Mouse (Mus musculus): ENCODE data around the gene 5730522E02Rik. TPM values are rescaled to one million over a fixed set of nuclear protein-coding genes. Genes with fewer than 3 reads are reported as not detected.

5730522E02Rik gene
- polyA plus RNA-seq, 1 experiment from 2014 or later = 0.09 TPM

- Histone ChIP-seq H3K4me2 (ENCODE audit: low read depth, low read length) (no peak overlapping the region), H3K36me3 (ENCODE audit: control insufficient read depth, insufficient read depth) (no peaks in the 10 kb centered on the region), H3K27ac (ENCODE audit: low read length) (no peak overlapping the region), H3K9me3 (replicated peaks; ENCODE audit: control insufficient read depth, low read length) (no peaks in the 10 kb centered on the region), H3K4me3 (ENCODE audit: low read depth, low read length) (no peak overlapping the region), H3K4me1 (ENCODE audit: control insufficient read depth, low read depth, low read length) (no peaks in the 10 kb centered on the region), H3K9ac (ENCODE audit: low read depth, low read length) (no peak overlapping the region), H3K27me3 (ENCODE audit: control insufficient read depth, insufficient read depth, low read depth, low read length) (no peaks in the 10 kb centered on the region)
- no peak for ATAC-seq (ENCODE audit: low read depth)
- 54% methylated on average over 2 of the region's 2 CpGs for WGBS (ENCODE audit: insufficient replicate concordance)
These were observed 308.2 kb downstream of the 5730522E02Rik start for GRCm38 (mm10) chr11:25902321-25902720.

- Histone ChIP-seq H3K27me3 (ENCODE audit: control insufficient read depth, insufficient read depth, low read depth, low read length) (no peaks in the 10 kb centered on the region), H3K4me1 (ENCODE audit: control insufficient read depth, low read depth, low read length) (no peaks in the 10 kb centered on the region), H3K4me3 (ENCODE audit: low read depth, low read length) (no peak overlapping the region), H3K9me3 (replicated peaks; ENCODE audit: control insufficient read depth, low read length) (no peaks in the 10 kb centered on the region), H3K9ac (ENCODE audit: low read depth, low read length) (no peak overlapping the region), H3K36me3 (ENCODE audit: control insufficient read depth, insufficient read depth) (no peaks in the 10 kb centered on the region), H3K27ac (ENCODE audit: low read length) (no peak overlapping the region), H3K4me2 (ENCODE audit: low read depth, low read length) (no peak overlapping the region)
- ATAC-seq (ENCODE audit: low read depth) = no peak
- 38% methylated on average over 2 of the region's 2 CpGs for WGBS (ENCODE audit: insufficient replicate concordance)
These were observed 308.9 kb downstream of the 5730522E02Rik start for GRCm38 (mm10) chr11:25901666-25902065.

- H3K9me3 ChIP-seq (replicated peaks; ENCODE audit: control insufficient read depth, low read length) = no peaks in the 10 kb centered on the region
- H3K27me3 ChIP-seq (ENCODE audit: control insufficient read depth, insufficient read depth, low read depth, low read length) = no peaks in the 10 kb centered on the region
- WGBS (ENCODE audit: insufficient replicate concordance) = 59% methylated on average over 3 of the region's 3 CpGs
- no peak for ATAC-seq (ENCODE audit: low read depth)
- no peaks in the 10 kb centered on the region for H3K4me1 ChIP-seq (ENCODE audit: control insufficient read depth, low read depth, low read length)
- no peak overlapping the region for H3K4me3 ChIP-seq (ENCODE audit: low read depth, low read length)
- H3K36me3 ChIP-seq (ENCODE audit: control insufficient read depth, insufficient read depth) = no peaks in the 10 kb centered on the region
- H3K27ac ChIP-seq (ENCODE audit: low read length) = no peak overlapping the region
- no peak overlapping the region for H3K4me2 ChIP-seq (ENCODE audit: low read depth, low read length)
- H3K9ac ChIP-seq (ENCODE audit: low read depth, low read length) = no peak overlapping the region
These were observed 316.7 kb downstream of the 5730522E02Rik start for GRCm38 (mm10) chr11:25893906-25894305.

DNA sequence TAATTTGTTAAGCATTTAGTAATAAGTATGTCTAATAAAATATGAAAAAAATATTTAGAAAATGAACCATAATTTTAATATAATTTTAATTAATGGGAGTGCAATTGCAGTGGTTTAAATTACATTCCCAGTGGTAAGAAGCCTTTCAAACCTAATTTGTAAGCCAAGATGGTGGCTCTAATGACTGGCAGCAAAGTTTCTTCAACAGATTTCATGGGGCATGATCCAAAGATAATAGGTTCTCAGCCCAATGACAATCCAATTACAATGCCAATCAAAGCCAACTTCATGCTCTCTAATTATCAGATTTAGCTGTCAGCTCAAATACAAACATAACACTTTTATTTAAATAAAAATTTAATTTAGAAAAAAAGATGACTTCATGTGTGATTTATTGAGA is 337.6 kb downstream of the 5730522E02Rik start:
- Histone ChIP-seq H3K27ac (ENCODE audit: low read length) (no peak overlapping the region), H3K4me3 (ENCODE audit: low read depth, low read length) (no peak overlapping the region), H3K4me1 (ENCODE audit: control insufficient read depth, low read depth, low read length) (no peaks in the 10 kb centered on the region), H3K9ac (ENCODE audit: low read depth, low read length) (no peak overlapping the region), H3K27me3 (ENCODE audit: control insufficient read depth, insufficient read depth, low read depth, low read length) (no peaks in the 10 kb centered on the region), H3K4me2 (ENCODE audit: low read depth, low read length) (no peak overlapping the region), H3K36me3 (ENCODE audit: control insufficient read depth, insufficient read depth) (no peaks in the 10 kb centered on the region), H3K9me3 (replicated peaks; ENCODE audit: control insufficient read depth, low read length) (no peaks in the 10 kb centered on the region)
- ATAC-seq (ENCODE audit: low read depth) = no peak

DNA sequence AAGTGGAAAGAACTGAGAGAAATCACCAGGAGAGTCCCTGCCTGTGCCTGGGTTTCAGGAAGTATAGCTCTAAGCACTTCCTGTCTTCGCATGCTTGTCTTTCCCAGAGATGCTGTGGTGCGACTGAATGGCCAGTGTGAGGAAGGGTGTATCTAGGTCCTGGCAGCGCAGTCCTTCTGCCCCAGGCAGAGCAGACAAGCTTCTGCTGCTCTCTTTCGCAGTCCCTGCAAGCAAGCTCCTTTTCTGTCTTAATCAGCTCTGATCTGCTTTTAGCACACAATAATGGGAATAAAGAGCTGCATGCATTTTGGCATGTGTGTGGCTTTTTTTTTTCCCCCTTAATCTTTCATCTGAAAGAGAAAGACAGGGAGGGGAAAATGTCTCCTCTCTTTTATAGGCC is 338.2 kb downstream of the 5730522E02Rik start:
- 33% methylated on average over 4 of the region's 4 CpGs for WGBS (ENCODE audit: insufficient replicate concordance)
- no peak overlapping the region for H3K4me3 ChIP-seq (ENCODE audit: low read depth, low read length)
- H3K9ac ChIP-seq (ENCODE audit: low read depth, low read length) = no peak overlapping the region
- H3K4me2 ChIP-seq (ENCODE audit: low read depth, low read length) = no peak overlapping the region
- H3K4me1 ChIP-seq (ENCODE audit: control insufficient read depth, low read depth, low read length) = no peaks in the 10 kb centered on the region
- H3K9me3 ChIP-seq (replicated peaks; ENCODE audit: control insufficient read depth, low read length) = no peaks in the 10 kb centered on the region
- H3K27me3 ChIP-seq (ENCODE audit: control insufficient read depth, insufficient read depth, low read depth, low read length) = no peaks in the 10 kb centered on the region
- no peaks in the 10 kb centered on the region for H3K36me3 ChIP-seq (ENCODE audit: control insufficient read depth, insufficient read depth)
- ATAC-seq (ENCODE audit: low read depth) = no peak
- H3K27ac ChIP-seq (ENCODE audit: low read length) = no peak overlapping the region

GRCm38 (mm10) chr11:25866292-25866691 is 344.3 kb downstream of the 5730522E02Rik start:
- no peak overlapping the region for H3K4me3 ChIP-seq (ENCODE audit: low read depth, low read length)
- H3K9me3 ChIP-seq (replicated peaks; ENCODE audit: control insufficient read depth, low read length) = no peaks in the 10 kb centered on the region
- no peaks in the 10 kb centered on the region for H3K27me3 ChIP-seq (ENCODE audit: control insufficient read depth, insufficient read depth, low read depth, low read length)
- H3K27ac ChIP-seq (ENCODE audit: low read length) = no peak overlapping the region
- no peak overlapping the region for H3K4me2 ChIP-seq (ENCODE audit: low read depth, low read length)
- no peak for ATAC-seq (ENCODE audit: low read depth)
- 45% methylated on average over 2 of the region's 2 CpGs for WGBS (ENCODE audit: insufficient replicate concordance)
- no peaks in the 10 kb centered on the region for H3K36me3 ChIP-seq (ENCODE audit: control insufficient read depth, insufficient read depth)
- H3K9ac ChIP-seq (ENCODE audit: low read depth, low read length) = no peak overlapping the region
- H3K4me1 ChIP-seq (ENCODE audit: control insufficient read depth, low read depth, low read length) = no peaks in the 10 kb centered on the region

DNA sequence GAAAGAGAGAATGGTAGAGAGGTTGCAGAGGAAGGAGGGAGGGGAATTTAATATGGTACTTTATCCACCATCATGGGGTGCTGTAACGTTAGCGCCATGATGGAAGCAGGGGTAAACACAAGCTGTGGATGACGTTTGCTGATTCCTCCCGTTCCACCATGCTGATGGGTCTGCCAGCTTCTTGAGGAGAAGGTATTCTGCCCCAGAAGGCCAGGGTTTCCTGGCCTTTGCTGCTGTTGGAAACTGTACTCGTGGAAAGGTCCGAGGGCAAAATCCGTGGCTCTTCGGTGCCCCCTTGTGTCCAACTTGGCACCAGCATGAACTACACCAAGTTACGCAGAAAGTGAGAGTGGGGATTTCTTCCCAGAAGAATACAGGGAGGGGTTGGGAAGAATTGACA is 347.9 kb downstream of the 5730522E02Rik start:
- H3K36me3 ChIP-seq (ENCODE audit: control insufficient read depth, insufficient read depth) = no peaks in the 10 kb centered on the region
- no peak overlapping the region for H3K4me3 ChIP-seq (ENCODE audit: low read depth, low read length)
- H3K27me3 ChIP-seq (ENCODE audit: control insufficient read depth, insufficient read depth, low read depth, low read length) = no peaks in the 10 kb centered on the region
- no peak for ATAC-seq (ENCODE audit: low read depth)
- H3K4me2 ChIP-seq (ENCODE audit: low read depth, low read length) = no peak overlapping the region
- no peak overlapping the region for H3K9ac ChIP-seq (ENCODE audit: low read depth, low read length)
- 14% methylated on average over 9 of the region's 9 CpGs for whole genome bisulfite sequencing (ENCODE audit: insufficient replicate concordance)
- H3K4me1 ChIP-seq (ENCODE audit: control insufficient read depth, low read depth, low read length) = no peaks in the 10 kb centered on the region
- no peak overlapping the region for H3K27ac ChIP-seq (ENCODE audit: low read length)
- H3K9me3 ChIP-seq (replicated peaks; ENCODE audit: control insufficient read depth, low read length) = no peaks in the 10 kb centered on the region

DNA sequence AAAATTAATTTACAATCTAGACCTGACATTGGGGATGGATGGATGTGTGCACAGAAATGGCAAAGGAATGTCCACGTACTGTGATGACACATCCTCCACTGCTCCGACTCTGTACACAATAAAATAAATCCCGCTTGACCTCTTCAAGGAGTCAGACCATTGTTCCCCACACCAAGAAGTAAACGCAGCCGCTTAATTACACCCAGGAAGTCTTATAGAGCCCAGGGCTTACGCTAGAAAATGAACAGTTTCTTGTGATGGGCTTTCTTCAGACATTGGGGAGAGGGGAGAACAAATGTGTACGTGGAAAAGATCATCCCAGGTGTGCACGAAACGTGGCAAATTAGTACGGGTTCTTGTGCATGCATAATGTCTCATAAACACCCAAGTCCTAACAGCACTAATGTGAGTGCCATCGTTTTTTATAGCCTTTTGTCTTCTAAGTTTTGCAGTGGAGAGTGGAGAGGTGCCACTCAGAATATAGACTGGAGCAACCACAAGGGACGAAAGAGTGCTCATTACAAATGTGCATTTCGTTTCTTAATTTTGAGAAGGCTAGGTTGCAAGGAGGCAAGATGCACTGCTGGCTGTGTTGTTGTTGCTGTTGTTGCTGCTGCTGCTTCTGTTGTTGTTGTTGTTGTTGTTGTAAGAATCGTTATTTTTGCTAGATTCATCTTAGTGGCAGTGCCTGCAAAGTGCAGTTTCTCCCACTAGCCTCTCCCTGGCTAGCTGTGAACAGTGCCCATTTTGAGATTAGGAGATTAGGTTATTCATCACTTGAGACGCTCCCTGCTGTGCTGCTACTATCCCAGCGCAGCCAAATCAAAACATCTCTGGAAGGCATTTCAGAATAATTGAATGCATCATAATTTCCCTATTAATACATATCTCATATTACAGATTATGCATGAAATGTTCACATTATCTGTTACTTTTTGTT is 353.7 kb downstream of the 5730522E02Rik start:
- WGBS (ENCODE audit: insufficient replicate concordance) = 54% methylated on average over 16 of the region's 16 CpGs
- H3K36me3 ChIP-seq (ENCODE audit: control insufficient read depth, insufficient read depth) = no peaks in the 10 kb centered on the region
- no peaks in the 10 kb centered on the region for H3K9me3 ChIP-seq (replicated peaks; ENCODE audit: control insufficient read depth, low read length)
- H3K4me2 ChIP-seq (ENCODE audit: low read depth, low read length) = no peak overlapping the region
- H3K27me3 ChIP-seq (ENCODE audit: control insufficient read depth, insufficient read depth, low read depth, low read length) = no peaks in the 10 kb centered on the region
- no peak overlapping the region for H3K4me3 ChIP-seq (ENCODE audit: low read depth, low read length)
- no peaks in the 10 kb centered on the region for H3K4me1 ChIP-seq (ENCODE audit: control insufficient read depth, low read depth, low read length)
- H3K9ac ChIP-seq (ENCODE audit: low read depth, low read length) = no peak overlapping the region
- no peak for ATAC-seq (ENCODE audit: low read depth)
- H3K27ac ChIP-seq (ENCODE audit: low read length) = no peak overlapping the region

GRCm38 (mm10) chr11:25855794-25856193 is 354.8 kb downstream of the 5730522E02Rik start:
- Histone ChIP-seq H3K9me3 (replicated peaks; ENCODE audit: control insufficient read depth, low read length) (no peaks in the 10 kb centered on the region), H3K4me2 (ENCODE audit: low read depth, low read length) (no peak overlapping the region), H3K27ac (ENCODE audit: low read length) (no peak overlapping the region), H3K4me3 (ENCODE audit: low read depth, low read length) (no peak overlapping the region), H3K4me1 (ENCODE audit: control insufficient read depth, low read depth, low read length) (no peaks in the 10 kb centered on the region), H3K27me3 (ENCODE audit: control insufficient read depth, insufficient read depth, low read depth, low read length) (no peaks in the 10 kb centered on the region), H3K36me3 (ENCODE audit: control insufficient read depth, insufficient read depth) (no peaks in the 10 kb centered on the region), H3K9ac (ENCODE audit: low read depth, low read length) (no peak overlapping the region)
- 67% methylated on average over 9 of the region's 9 CpGs for WGBS (ENCODE audit: insufficient replicate concordance)
- ATAC-seq (ENCODE audit: low read depth) = no peak
